Mouse (Mus musculus) neural tube, embryonic 11.5 days (tissue): ENCODE data around the gene Ier5l. TPM values are rescaled to one million over a fixed set of nuclear protein-coding genes. Genes with fewer than 3 reads are reported as not detected.

ENCODE experiments used
- ATAC-seq: fragments of 200-750 bp; cut with Nextera tagmentation; 2 replicates; pipeline ENCODE4 v1.8.0; 2017; ENCODE audit warnings: moderate number of reproducible peaks, mild to moderate bottlenecking, moderate TSS enrichment, moderate library complexity; ENCODE audit not compliant: insufficient read depth, low FRiP score, low TSS enrichment
- DNase-seq: peaks from one replicate; pipeline ENCODE4 v3.0.0-alpha.2; 2015; ENCODE audit warnings: low spot score
- H3K27ac ChIP-seq: fragments of 300-500 bp; sonication (generic); 2 replicates; pipeline ENCODE4 v1.5.1; 2014; ENCODE audit warnings: low read depth, mild to moderate bottlenecking, low read length
- H3K27me3 ChIP-seq: fragments of 300-500 bp; sonication (generic); 2 replicates; pipeline ENCODE4 v1.6.1; 2014; ENCODE audit warnings: mild to moderate bottlenecking, low read length, mixed read lengths; ENCODE audit not compliant: control insufficient read depth, insufficient read depth
- H3K36me3 ChIP-seq: fragments of 300-500 bp; sonication (generic); 2 replicates; pipeline ENCODE4 v1.6.1; 2014; ENCODE audit warnings: mild to moderate bottlenecking, low read length, moderate library complexity, mixed read lengths; ENCODE audit not compliant: control insufficient read depth, insufficient read depth
- H3K4me1 ChIP-seq: fragments of 300-500 bp; sonication (generic); 2 replicates; pipeline ENCODE4 v1.6.1; 2014; ENCODE audit warnings: low read length, mixed read lengths; ENCODE audit not compliant: control insufficient read depth, insufficient read depth
- H3K4me2 ChIP-seq: fragments of 300-500 bp; sonication (generic); 2 replicates; pipeline ENCODE4 v1.6.1; 2014; ENCODE audit warnings: low read depth, mild to moderate bottlenecking, moderate library complexity
- H3K4me3 ChIP-seq: fragments of 300-500 bp; sonication (generic); 2 replicates; pipeline ENCODE4 v1.5.1; 2014; ENCODE audit warnings: low read depth, low read length
- H3K9ac ChIP-seq: fragments of 300-500 bp; sonication (generic); 2 replicates; pipeline ENCODE4 v1.6.1; 2014; ENCODE audit warnings: mild to moderate bottlenecking, low read length
- H3K9me3 ChIP-seq: fragments of 300-500 bp; sonication (generic); 2 replicates; pipeline ENCODE4 v1.6.1; 2016; ENCODE audit warnings: low read length; ENCODE audit not compliant: control insufficient read depth
- WGBS: fragments of 180-500 bp; shearing (Covaris S2); extraction: QIAGEN DNeasy Blood & Tissue Kit; methylation state at CpG from one replicate; pipeline ENCODE4 v1.1.7; 2014; 5-methylcytosine and 5-hydroxymethylcytosine counted together
- polyA plus RNA-seq: library from polyadenylated mRNA; unstranded; fragments of >200 nt; fragmentation: Nextera tagmentation; extraction: Ambion mirVana; gene quantifications from 2 replicates; pipeline ENCODE4 v1.2.1, GENCODE M21; 2014

The Ier5l gene
- polyA plus RNA-seq, 1 experiment from 2014 or later, result 10.5 TPM

GRCm38 (mm10) chr2:30472731-30473351, 1.2 kb downstream of the Ier5l start:
- Histone ChIP-seq H3K4me2 (peak overlapping the region; percentile 96), H3K9ac (peak overlapping the region; percentile 96)

GRCm38 (mm10) chr2:30471795-30472720, 2.0 kb downstream of the Ier5l start:
- peak overlapping the region; percentile 94 for H3K4me3 ChIP-seq
- H3K36me3 ChIP-seq, result no peaks in the 10 kb centered on the region; the same call in 1 of the 2 replicates
- no peaks in the 10 kb centered on the region for H3K27me3 ChIP-seq
- peak overlapping the region; percentile 89 for H3K27ac ChIP-seq
- DNase-seq, result peak; percentile 91
- no peaks in the 10 kb centered on the region for H3K9me3 ChIP-seq
- 0 out of 2 replicates have a peak, but pooled peaks have one; percentile 7 for ATAC-seq
- peak overlapping the region; percentile 96 for H3K4me2 ChIP-seq
- peak overlapping the region; percentile 96 for H3K9ac ChIP-seq
- peaks cover 16% of the 10 kb centered on the region for H3K4me1 ChIP-seq
- under 1% methylated on average over 46 of the region's 51 CpGs for WGBS

More at GRCm38 (mm10) chr2:30472731-30473351, 1.2 kb downstream of the Ier5l start:
- WGBS, result under 1% methylated on average over 52 of the region's 60 CpGs
- Histone ChIP-seq H3K36me3 (no peaks in the 10 kb centered on the region; the same call in 1 of the 2 replicates), H3K9me3 (no peaks in the 10 kb centered on the region), H3K4me1 (peaks cover 16% of the 10 kb centered on the region), H3K27ac (peak overlapping the region; percentile 89), H3K4me3 (peak overlapping the region; percentile 94), H3K27me3 (no peaks in the 10 kb centered on the region)
- peak; percentile 61 for DNase-seq
- ATAC-seq, result no peak

- Histone ChIP-seq H3K9me3 (no peaks in the 10 kb centered on the region), H3K27ac (peak overlapping the region; percentile 69; the same call in 1 of the 2 replicates), H3K36me3 (no peaks in the 10 kb centered on the region; the same call in 1 of the 2 replicates), H3K4me3 (peak overlapping the region; percentile 94), H3K9ac (no peak overlapping the region; the same call in none of the 2 replicates), H3K4me1 (peaks cover 16% of the 10 kb centered on the region), H3K27me3 (no peaks in the 10 kb centered on the region), H3K4me2 (peak overlapping the region; percentile 96)
- no peak for ATAC-seq
- DNase-seq, result peak; percentile 41
- 3% methylated on average over 8 of the region's 8 CpGs for WGBS
These were observed 3.0 kb downstream of the Ier5l start for GRCm38 (mm10) chr2:30471051-30471450.

- DNase-seq (peak; percentile 79), ATAC-seq (no peak)
- H3K4me1 ChIP-seq, result peaks cover 16% of the 10 kb centered on the region
- no peaks in the 10 kb centered on the region for H3K9me3 ChIP-seq
- peak overlapping the region; percentile 94 for H3K4me3 ChIP-seq
- no peaks in the 10 kb centered on the region for H3K27me3 ChIP-seq
- WGBS, result under 1% methylated on average over 46 of the region's 46 CpGs
- peak overlapping the region; percentile 72 for H3K27ac ChIP-seq
- peak overlapping the region; percentile 65 for H3K9ac ChIP-seq
- no peaks in the 10 kb centered on the region; the same call in 1 of the 2 replicates for H3K36me3 ChIP-seq
- H3K4me2 ChIP-seq, result peak overlapping the region; percentile 96
These were observed 3.7 kb downstream of the Ier5l start for GRCm38 (mm10) chr2:30470143-30470946.

DNA sequence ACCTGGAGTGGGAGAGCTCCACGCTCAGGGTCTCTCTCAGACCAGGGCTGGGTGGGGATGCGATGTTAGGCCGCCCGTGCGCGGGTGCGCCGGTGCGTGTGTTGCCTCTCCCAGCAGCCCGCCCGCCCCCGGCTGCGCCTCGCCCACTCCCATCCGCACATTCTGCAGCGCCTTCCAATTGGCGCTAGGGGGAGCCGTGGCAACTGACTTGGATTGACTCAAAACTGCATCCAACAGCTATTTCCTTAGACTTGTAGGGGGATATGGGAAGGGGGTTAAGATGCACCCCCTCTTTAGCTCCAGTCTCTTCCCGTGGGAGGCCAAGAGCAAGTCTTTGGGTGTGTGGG, 4.2 kb downstream of the Ier5l start:
- peaks cover 16% of the 10 kb centered on the region for H3K4me1 ChIP-seq
- peak overlapping the region; percentile 65 for H3K9ac ChIP-seq
- 0% methylated on average over 19 of the region's 19 CpGs for WGBS
- H3K4me3 ChIP-seq, result peak overlapping the region; percentile 41
- ATAC-seq, result no peak
- peak overlapping the region; percentile 96 for H3K4me2 ChIP-seq
- H3K9me3 ChIP-seq, result no peaks in the 10 kb centered on the region
- DNase-seq, result peak; percentile 92
- no peaks in the 10 kb centered on the region for H3K27me3 ChIP-seq
- H3K36me3 ChIP-seq, result no peaks in the 10 kb centered on the region; the same call in 1 of the 2 replicates
- H3K27ac ChIP-seq, result peak overlapping the region; percentile 72

DNA sequence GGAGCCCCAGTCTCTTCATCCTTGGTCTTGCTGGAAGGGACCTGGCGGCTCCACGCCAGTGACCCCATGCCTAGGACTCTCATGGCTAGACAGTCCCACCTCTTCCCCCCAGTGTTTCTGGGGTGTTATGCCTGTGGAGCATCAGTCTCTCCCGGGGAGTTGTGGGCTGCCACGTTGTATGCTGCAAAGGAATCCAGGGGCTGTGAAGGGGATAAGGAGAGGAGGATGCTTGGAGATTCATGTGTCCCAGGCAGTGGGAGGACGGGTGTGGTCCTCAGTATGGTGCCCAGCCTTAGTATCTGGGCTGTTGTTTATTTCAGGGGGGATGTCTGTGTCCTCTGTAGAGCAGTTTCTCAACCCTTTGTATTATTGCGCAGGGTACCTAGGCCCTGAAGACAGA, 5.0 kb downstream of the Ier5l start:
- no peaks in the 10 kb centered on the region for H3K9me3 ChIP-seq
- H3K27ac ChIP-seq, result no peak overlapping the region
- DNase-seq, result no peak
- no peak for ATAC-seq
- H3K27me3 ChIP-seq, result no peaks in the 10 kb centered on the region
- H3K9ac ChIP-seq, result no peak overlapping the region
- H3K4me1 ChIP-seq, result peaks cover 11% of the 10 kb centered on the region
- 52% methylated on average over 6 of the region's 6 CpGs for WGBS
- H3K36me3 ChIP-seq, result no peaks in the 10 kb centered on the region; the same call in 1 of the 2 replicates
- H3K4me2 ChIP-seq, result no peak overlapping the region
- H3K4me3 ChIP-seq, result no peak overlapping the region

- peaks cover 11% of the 10 kb centered on the region for H3K4me1 ChIP-seq
- 58% methylated on average over 4 of the region's 4 CpGs for WGBS
- no peaks in the 10 kb centered on the region for H3K36me3 ChIP-seq
- H3K9ac ChIP-seq, result no peak overlapping the region
- no peak for ATAC-seq
- H3K27ac ChIP-seq, result no peak overlapping the region
- H3K4me3 ChIP-seq, result no peak overlapping the region
- H3K27me3 ChIP-seq, result no peaks in the 10 kb centered on the region
- H3K4me2 ChIP-seq, result no peak overlapping the region
- DNase-seq, result no peak
- H3K9me3 ChIP-seq, result no peaks in the 10 kb centered on the region
These were observed 7.2 kb downstream of the Ier5l start for GRCm38 (mm10) chr2:30466787-30467186.

GRCm38 (mm10) chr2:30464411-30464810, 9.6 kb downstream of the Ier5l start:
- no peaks in the 10 kb centered on the region for H3K9me3 ChIP-seq
- DNase-seq (no peak), ATAC-seq (no peak)
- H3K27ac ChIP-seq, result no peak overlapping the region
- no peaks in the 10 kb centered on the region for H3K36me3 ChIP-seq
- H3K4me1 ChIP-seq, result peaks cover 2% of the 10 kb centered on the region; the same call in 1 of the 2 replicates
- H3K4me3 ChIP-seq, result no peak overlapping the region
- peak overlapping the region; percentile 32 for H3K4me2 ChIP-seq
- H3K27me3 ChIP-seq, result no peaks in the 10 kb centered on the region
- 74% methylated on average over 5 of the region's 5 CpGs for WGBS
- H3K9ac ChIP-seq, result no peak overlapping the region
